Mouse (Mus musculus) CH12.LX (cell line): ENCODE results near the gene Eif3l. TPM values are rescaled to one million over a fixed set of nuclear protein-coding genes. Genes with fewer than 3 reads are reported as not detected.

ENCODE experiments used
- DNase-seq: peaks from one replicate; pipeline ENCODE4 v3.0.0-alpha.2; 2013; ENCODE audit errors: extremely low read depth
- H3K27ac ChIP-seq: 2 replicates; pipeline ENCODE4 v1.5.1; 2012; ENCODE audit warnings: low read depth, mild to moderate bottlenecking, control low read depth, moderate library complexity; ENCODE audit not compliant: insufficient read depth
- H3K27me3 ChIP-seq: replicated peaks from 2 replicates; pipeline ENCODE3; 2012; ENCODE audit warnings: inconsistent platforms
- H3K36me3 ChIP-seq, 2 experiments: replicated peaks in 1 of 2; 2 replicates each; pipeline versions ENCODE3 to v1.6.1; 2012; ENCODE audit warnings: inconsistent platforms in 1 of 2, low read length in 1 of 2, mild to moderate bottlenecking in 1 of 2, mixed read lengths in 1 of 2, moderate library complexity in 1 of 2; ENCODE audit not compliant: control insufficient read depth in 1 of 2, insufficient read depth in 1 of 2
- H3K4me1 ChIP-seq, 2 experiments: 2 replicates each; pipeline ENCODE4 v1.6.1; 2012; ENCODE audit warnings: inconsistent platforms in 1 of 2, moderate library complexity in 1 of 2; ENCODE audit not compliant: insufficient read depth in 2 of 2, control insufficient read depth in 1 of 2
- H3K4me2 ChIP-seq: 2 replicates; pipeline ENCODE4 v1.6.1; 2012; ENCODE audit warnings: low read depth, mild to moderate bottlenecking, control low read depth; ENCODE audit not compliant: poor library complexity, insufficient read depth, severe bottlenecking
- H3K4me3 ChIP-seq, 3 experiments: fragments of 150-350 bp in 1 of 3; sonication (generic) in 1 of 3; replicated peaks in 1 of 3; 2 replicates each; pipeline versions ENCODE3 to v1.5.1; 2011 to 2012; ENCODE audit warnings: low read depth in 2 of 3, low read length in 2 of 3, mild to moderate bottlenecking in 2 of 3, moderate library complexity in 2 of 3, control low read depth in 1 of 3, improper control_type of control experiment in 1 of 3, inconsistent platforms in 1 of 3, mixed read lengths in 1 of 3; ENCODE audit not compliant: poor library complexity in 1 of 3
- H3K79me2 ChIP-seq: replicated peaks from 2 replicates; pipeline ENCODE4 v1.6.1; 2012; ENCODE audit warnings: mild to moderate bottlenecking, moderate library complexity; ENCODE audit not compliant: control insufficient read depth, poor library complexity, insufficient read depth, severe bottlenecking; ENCODE audit errors: extremely low read depth
- H3K9ac ChIP-seq: 2 replicates; pipeline ENCODE4 v1.6.1; 2012; ENCODE audit warnings: low read depth, mild to moderate bottlenecking, control low read depth, moderate library complexity; ENCODE audit not compliant: insufficient read depth
- H3K9me3 ChIP-seq: replicated peaks from 2 replicates; pipeline ENCODE3; 2012; ENCODE audit warnings: low read length, inconsistent platforms, mixed read lengths
- BHLHE40 ChIP-seq: IDR thresholded peaks from 2 replicates; pipeline ENCODE4 v1.6.1; 2011; ENCODE audit warnings: mild to moderate bottlenecking, low read depth, low read length, improper control_type of control experiment
- CHD1 ChIP-seq: IDR thresholded peaks from 2 replicates; pipeline ENCODE4 v1.6.1; 2012; ENCODE audit warnings: low read depth, low read length, improper control_type of control experiment, inconsistent platforms
- CHD2 ChIP-seq: IDR thresholded peaks from 2 replicates; pipeline ENCODE4 v1.6.1; 2011; ENCODE audit warnings: low read length, improper control_type of control experiment
- CTCF ChIP-seq, 2 experiments: IDR thresholded peaks in 1 of 2; conservative IDR thresholded peaks in 1 of 2; 2 replicates each; pipeline ENCODE4 v1.5.1; 2011 to 2012; ENCODE audit warnings: low read depth in 2 of 2, low read length in 2 of 2, improper control_type of control experiment in 1 of 2, inconsistent platforms in 1 of 2, mild to moderate bottlenecking in 1 of 2, moderate library complexity in 1 of 2
- E2F4 ChIP-seq: IDR thresholded peaks from 2 replicates; pipeline ENCODE4 v1.6.1; 2011; ENCODE audit warnings: low read depth, low read length, improper control_type of control experiment; ENCODE audit not compliant: insufficient replicate concordance
- ELF1 ChIP-seq: IDR thresholded peaks from 2 replicates; pipeline ENCODE4 v1.6.1; 2014; ENCODE audit warnings: low read depth, mild to moderate bottlenecking, inconsistent platforms, low read length, improper control_type of control experiment
- EP300 ChIP-seq: IDR thresholded peaks from 2 replicates; pipeline ENCODE4 v1.6.1; 2011; ENCODE audit warnings: low read length, improper control_type of control experiment
- ETS1 ChIP-seq: conservative IDR thresholded peaks from 2 replicates; pipeline ENCODE4 v1.6.1; 2012; ENCODE audit warnings: low read depth, mild to moderate bottlenecking, inconsistent platforms, low read length, improper control_type of control experiment, moderate library complexity
- GABPA ChIP-seq: IDR thresholded peaks from 2 replicates; pipeline ENCODE4 v1.6.1; 2012; ENCODE audit warnings: low read depth, low read length, improper control_type of control experiment, inconsistent platforms; ENCODE audit not compliant: insufficient replicate concordance
- HCFC1 ChIP-seq: IDR thresholded peaks from 2 replicates; pipeline ENCODE4 v1.6.1; 2012; ENCODE audit warnings: low read depth, mild to moderate bottlenecking, inconsistent platforms, low read length, improper control_type of control experiment
- IRF4 ChIP-seq: IDR thresholded peaks from 2 replicates; pipeline ENCODE4 v1.6.1; 2014; ENCODE audit warnings: low read depth, mild to moderate bottlenecking, inconsistent platforms, low read length, improper control_type of control experiment
- JUN ChIP-seq: IDR thresholded peaks from 2 replicates; pipeline ENCODE4 v1.6.1; 2011; ENCODE audit warnings: low read depth, mild to moderate bottlenecking, low read length, improper control_type of control experiment, moderate library complexity; ENCODE audit not compliant: insufficient read depth
- KAT2A ChIP-seq: IDR thresholded peaks from 2 replicates; pipeline ENCODE4 v1.6.1; 2012; ENCODE audit warnings: low read length, improper control_type of control experiment, inconsistent platforms; ENCODE audit not compliant: insufficient replicate concordance
- MAFK ChIP-seq: IDR thresholded peaks from 2 replicates; pipeline ENCODE4 v1.6.1; 2011; ENCODE audit warnings: low read length, improper control_type of control experiment; ENCODE audit not compliant: insufficient replicate concordance
- MAX ChIP-seq: IDR thresholded peaks from 2 replicates; pipeline ENCODE4 v1.6.1; 2011; ENCODE audit warnings: low read length, improper control_type of control experiment
- MEF2A ChIP-seq: IDR thresholded peaks from 2 replicates; pipeline ENCODE4 v1.6.1; 2014; ENCODE audit warnings: low read depth, mild to moderate bottlenecking, inconsistent platforms, low read length, improper control_type of control experiment, borderline replicate concordance
- MYC ChIP-seq: IDR thresholded peaks from 2 replicates; pipeline ENCODE4 v1.6.1; 2011; ENCODE audit warnings: low read depth, mild to moderate bottlenecking, improper control_type of control experiment, low read length
- NRF1 ChIP-seq: IDR thresholded peaks from 2 replicates; pipeline ENCODE4 v1.6.1; 2014; ENCODE audit warnings: low read depth, mild to moderate bottlenecking, inconsistent platforms, low read length, improper control_type of control experiment, moderate library complexity
- PAX5 ChIP-seq: IDR thresholded peaks from 2 replicates; pipeline ENCODE4 v1.6.1; 2012; ENCODE audit warnings: low read length, inconsistent platforms, mixed read lengths
- POLR2A ChIP-seq: IDR thresholded peaks from 2 replicates; pipeline ENCODE4 v1.6.1; 2011; ENCODE audit warnings: low read depth, mild to moderate bottlenecking, improper control_type of control experiment, low read length
- RAD21 ChIP-seq: IDR thresholded peaks from 2 replicates; pipeline ENCODE4 v1.6.1; 2011; ENCODE audit warnings: low read depth, mild to moderate bottlenecking, low read length, improper control_type of control experiment, moderate library complexity
- RCOR1 ChIP-seq: conservative IDR thresholded peaks from 2 replicates; pipeline ENCODE4 v1.6.1; 2012; ENCODE audit warnings: low read depth, mild to moderate bottlenecking, inconsistent platforms, low read length, improper control_type of control experiment
- SIN3A ChIP-seq: IDR thresholded peaks from 2 replicates; pipeline ENCODE4 v1.6.1; 2012; ENCODE audit warnings: low read length, improper control_type of control experiment, inconsistent platforms
- TBP ChIP-seq: conservative IDR thresholded peaks from 2 replicates; pipeline ENCODE4 v1.6.1; 2011; ENCODE audit warnings: low read depth, low read length, improper control_type of control experiment
- TCF12 ChIP-seq: IDR thresholded peaks from 2 replicates; pipeline ENCODE4 v1.6.1; 2014; ENCODE audit warnings: low read depth, mild to moderate bottlenecking, inconsistent platforms, low read length, improper control_type of control experiment
- UBTF ChIP-seq: IDR thresholded peaks from 2 replicates; pipeline ENCODE4 v1.6.1; 2012; ENCODE audit warnings: low read depth, mild to moderate bottlenecking, inconsistent platforms, low read length, improper control_type of control experiment, moderate library complexity
- ZC3H11A ChIP-seq: IDR thresholded peaks from 2 replicates; pipeline ENCODE4 v1.6.1; 2012; ENCODE audit warnings: low read depth, mild to moderate bottlenecking, inconsistent platforms, low read length, improper control_type of control experiment
- ZKSCAN1 ChIP-seq: IDR thresholded peaks from 2 replicates; pipeline ENCODE4 v1.6.1; 2012; ENCODE audit warnings: low read depth, inconsistent platforms, low read length, improper control_type of control experiment, borderline replicate concordance
- ZMIZ1 ChIP-seq: IDR thresholded peaks from 2 replicates; pipeline ENCODE4 v1.6.1; 2012; ENCODE audit warnings: low read depth, mild to moderate bottlenecking, inconsistent platforms, low read length, improper control_type of control experiment
- ZNF384 ChIP-seq: IDR thresholded peaks from 2 replicates; pipeline ENCODE4 v1.6.1; 2012; ENCODE audit warnings: low read depth, low read length, improper control_type of control experiment, inconsistent platforms
- dilution Hi-C: fragments of 300-500 bp; cut with MboI; formaldehyde crosslinking; loops from 2 replicates; pipeline ENCODE4 v1.14.3; 2020; ENCODE audit warnings: low sequenced_read_pairs; ENCODE audit not compliant: extremely low pct_unique_long_range_greater_than_20kb, extremely low pct_ligation_motif_present
- in situ Hi-C: fragments of 300-500 bp; cut with MboI; formaldehyde crosslinking; loops from 3 replicates; pipeline ENCODE4 v1.14.3; 2019; ENCODE audit warnings: low sequenced_read_pairs, low pct_ligation_motif_present, low pct_unique_long_range_greater_than_20kb, mixed read lengths
- polyA plus RNA-seq: library from polyadenylated mRNA; unstranded; fragments of >175 nt; gene quantifications from 2 replicates; pipeline ENCODE4 v1.2.1, GENCODE M21; 2012; ENCODE audit warnings: low read depth; ENCODE audit not compliant: insufficient read length
- total RNA-seq, 2 experiments: library from RNA; depleted of rRNA; stranded (reverse); fragments of 300-350 nt in 1 of 2; fragments of >200 nt in 1 of 2; gene quantifications; 2 replicates each; pipeline ENCODE4 v1.2.3; 2012 to 2014

Gene Eif3l
- total and polyA plus RNA-seq, 3 experiments = 303 to 379 (median 323) TPM

- Histone ChIP-seq H3K36me3 (no peaks in the 10 kb centered on the region), H3K4me3 (peak overlapping the region; percentile 32 to 68 (median 47)), H3K9ac (peak overlapping the region; percentile 81), H3K27ac (no peak overlapping the region)
- TF ChIP-seq IRF4 (no peak), ZC3H11A (no peak), POLR2A (no peak), CHD2 (peak; percentile 53)
- TF ChIP-seq, all 38 proteins: peak for 1
- H3K4me2 ChIP-seq = peak overlapping the region; percentile 97
- in situ Hi-C loops (no loop called here), dilution Hi-C loops (no loop called here)
- peaks cover 92% of the 10 kb centered on the region for H3K27me3 ChIP-seq
- no peak for DNase-seq
- peaks cover 0 to 28% of the 10 kb centered on the region in 2 experiments; a peak in 2 of 4 replicates for H3K4me1 ChIP-seq
- peaks cover 9% of the 10 kb centered on the region for H3K9me3 ChIP-seq
- no peaks in the 10 kb centered on the region for H3K79me2 ChIP-seq
These were observed 47.4 kb upstream of the Eif3l start for GRCm38 (mm10) chr15:79027291-79028205.

- H3K79me2 ChIP-seq = no peaks in the 10 kb centered on the region
- peaks cover 0 to 28% of the 10 kb centered on the region in 2 experiments; a peak in 2 of 4 replicates for H3K4me1 ChIP-seq
- no peaks in the 10 kb centered on the region for H3K36me3 ChIP-seq
- peak within 1 kb of the TSS; percentile 81 for H3K9ac ChIP-seq
- dilution Hi-C loops (no loop called here), in situ Hi-C loops (no loop called here)
- H3K4me3 ChIP-seq = peak within 1 kb of the TSS; percentile 46 to 68 (median 47)
- H3K27ac ChIP-seq = peak within 1 kb of the TSS; percentile 31
- DNase-seq = peak; percentile 52
- H3K27me3 ChIP-seq = peaks cover 88% of the 10 kb centered on the region
- H3K4me2 ChIP-seq = peak within 1 kb of the TSS; percentile 97
- H3K9me3 ChIP-seq = peaks cover 9% of the 10 kb centered on the region
- no peak for TF ChIP-seq CTCF (conservative IDR thresholded peaks at IDR 0.05 in 1 of 2, IDR thresholded peaks at IDR 0.05 in 1 of 2; ENCODE audit: low read depth in 2 of 2, low read length in 2 of 2)
- TF ChIP-seq HCFC1 = peak; percentile 25; the same call in 1 of the 2 replicates
- TF ChIP-seq NRF1 = peak; percentile 46
- no peak for TF ChIP-seq ZC3H11A
- TF ChIP-seq RCOR1 = no peak
- TF ChIP-seq MYC = no peak
- TF ChIP-seq ETS1 = no peak
- TF ChIP-seq CHD2 = no peak
- no peak for TF ChIP-seq ZNF384
- TF ChIP-seq MEF2A = 0 out of 2 replicates have a peak, but pooled peaks have one; percentile 30
- no peak for TF ChIP-seq RAD21
- peak; percentile 27; the same call in 1 of the 2 replicates for TF ChIP-seq ELF1
- peak; percentile 98 for TF ChIP-seq TCF12
- TF ChIP-seq JUN = no peak
- TF ChIP-seq EP300 = no peak
- no peak for TF ChIP-seq ZKSCAN1
- TF ChIP-seq BHLHE40 = no peak
- no peak for TF ChIP-seq KAT2A
- peak; percentile 75; the same call in 1 of the 2 replicates for TF ChIP-seq UBTF
- no peak for TF ChIP-seq CHD1
- TF ChIP-seq MAX = peak; percentile 44; the same call in 1 of the 2 replicates
- TF ChIP-seq E2F4 = no peak
- peak; percentile 52; the same call in 1 of the 2 replicates for TF ChIP-seq TBP
- no peak for TF ChIP-seq SIN3A
- TF ChIP-seq MAFK = no peak
- TF ChIP-seq ZMIZ1 = peak; percentile 99
- TF ChIP-seq PAX5 = no peak
- no peak for TF ChIP-seq GABPA
These were observed 46.7 kb upstream of the Eif3l start, which contains the start of gene H1f0 for GRCm38 (mm10) chr15:79028237-79028738. Gene H1f0, plus strand, starts transcription at chr15:79028450.
